Mouse (Mus musculus) neural tube, embryonic 14.5 days (tissue): Measurements from ENCODE around the gene Mllt10. TPM values are rescaled to one million over a fixed set of nuclear protein-coding genes. Genes with fewer than 3 reads are reported as not detected.

ENCODE experiments used
- ATAC-seq: fragments of 200-750 bp; cut with Nextera tagmentation; 2 replicates; pipeline ENCODE4 v1.8.0; 2017; ENCODE audit warnings: low read depth, mild to moderate bottlenecking, moderate TSS enrichment, moderate library complexity
- H3K27ac ChIP-seq: fragments of 300-500 bp; sonication (generic); 2 replicates; pipeline ENCODE4 v1.5.1; 2014; ENCODE audit warnings: low read depth, mild to moderate bottlenecking, control low read depth, low read length, moderate library complexity, mixed read lengths
- H3K27me3 ChIP-seq: fragments of 300-500 bp; sonication (generic); 2 replicates; pipeline ENCODE4 v1.6.1; 2014; ENCODE audit warnings: low read length; ENCODE audit not compliant: control insufficient read depth, insufficient read depth
- H3K36me3 ChIP-seq: fragments of 300-500 bp; sonication (generic); 2 replicates; pipeline ENCODE4 v1.6.1; 2014; ENCODE audit warnings: low read length, mixed read lengths; ENCODE audit not compliant: control insufficient read depth, insufficient read depth
- H3K4me1 ChIP-seq: fragments of 300-500 bp; sonication (generic); 2 replicates; pipeline ENCODE4 v1.6.1; 2014; ENCODE audit warnings: low read length; ENCODE audit not compliant: control insufficient read depth, insufficient read depth
- H3K4me2 ChIP-seq: fragments of 300-500 bp; sonication (generic); 2 replicates; pipeline ENCODE4 v1.6.1; 2014; ENCODE audit warnings: mild to moderate bottlenecking, low read depth, low read length, control low read depth
- H3K4me3 ChIP-seq: fragments of 300-500 bp; sonication (generic); 2 replicates; pipeline ENCODE4 v1.5.1; 2014; ENCODE audit warnings: low read depth, low read length, control low read depth, mixed read lengths
- H3K9ac ChIP-seq: fragments of 300-500 bp; sonication (generic); replicated peaks from 2 replicates; pipeline ENCODE4 v1.6.1; 2014; ENCODE audit warnings: low read depth, mild to moderate bottlenecking, control low read depth, low read length, mixed read lengths
- H3K9me3 ChIP-seq: fragments of 300-500 bp; sonication (generic); 2 replicates; pipeline ENCODE4 v1.6.1; 2016; ENCODE audit warnings: low read length; ENCODE audit not compliant: control insufficient read depth
- WGBS: fragments of 180-500 bp; shearing (Covaris S2); extraction: QIAGEN DNeasy Blood & Tissue Kit; methylation state at CpG from one replicate; pipeline ENCODE4 v1.1.7; 2014; 5-methylcytosine and 5-hydroxymethylcytosine counted together
- polyA plus RNA-seq: library from polyadenylated mRNA; unstranded; fragments of >200 nt; fragmentation: Nextera tagmentation; extraction: Ambion mirVana; gene quantifications from 2 replicates; pipeline ENCODE4 v1.2.1, GENCODE M21; 2014

Mllt10 gene
- polyA plus RNA-seq, 1 experiment from 2014 or later = 34.6 TPM

GRCm38 (mm10) chr2:18181631-18182030 lies 126.6 kb downstream of the Mllt10 start:
- ATAC-seq = no peak
- H3K4me3 ChIP-seq = no peak overlapping the region
- H3K4me2 ChIP-seq = no peak overlapping the region
- 94% methylated on average over 3 of the region's 3 CpGs for WGBS
- H3K36me3 ChIP-seq = peaks cover 3% of the 10 kb centered on the region
- H3K9me3 ChIP-seq = no peaks in the 10 kb centered on the region
- no peak overlapping the region for H3K27ac ChIP-seq
- no peaks in the 10 kb centered on the region for H3K4me1 ChIP-seq
- H3K27me3 ChIP-seq = no peaks in the 10 kb centered on the region
- H3K9ac ChIP-seq = no peak overlapping the region

DNA sequence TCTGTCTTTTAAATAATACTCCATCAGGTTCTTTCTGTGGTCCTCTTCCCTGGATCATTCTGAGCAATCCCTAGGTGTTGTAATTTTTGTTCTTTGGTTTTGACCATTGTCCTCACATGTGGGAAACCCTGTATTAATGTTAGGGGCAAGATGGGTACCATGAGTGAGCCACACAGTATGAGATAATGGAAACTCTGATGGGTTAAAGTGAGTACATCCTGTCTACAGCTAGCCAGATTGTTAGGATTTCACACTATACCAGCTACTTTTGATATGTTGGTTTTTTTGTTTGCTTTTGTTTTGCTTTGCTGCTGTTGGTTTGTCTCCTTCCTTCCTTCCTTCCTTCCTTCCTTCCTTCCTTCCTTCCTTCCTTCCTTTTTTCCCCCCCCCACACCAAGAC lies 128.0 kb downstream of the Mllt10 start:
- Histone ChIP-seq H3K36me3 (peaks cover 8% of the 10 kb centered on the region), H3K27me3 (no peaks in the 10 kb centered on the region), H3K27ac (no peak overlapping the region), H3K4me1 (no peaks in the 10 kb centered on the region), H3K9me3 (no peaks in the 10 kb centered on the region), H3K4me2 (no peak overlapping the region), H3K4me3 (no peak overlapping the region), H3K9ac (no peak overlapping the region)
- ATAC-seq = no peak

- no peak overlapping the region for H3K4me3 ChIP-seq
- H3K9me3 ChIP-seq = no peaks in the 10 kb centered on the region
- H3K9ac ChIP-seq = no peak overlapping the region
- no peak overlapping the region for H3K27ac ChIP-seq
- ATAC-seq = no peak
- no peak overlapping the region for H3K4me2 ChIP-seq
- WGBS = 98% methylated on average over 2 of the region's 2 CpGs
- H3K36me3 ChIP-seq = peaks cover 8% of the 10 kb centered on the region
- H3K27me3 ChIP-seq = no peaks in the 10 kb centered on the region
- H3K4me1 ChIP-seq = no peaks in the 10 kb centered on the region
These were observed 133.3 kb downstream of the Mllt10 start for GRCm38 (mm10) chr2:18188367-18188766.

DNA sequence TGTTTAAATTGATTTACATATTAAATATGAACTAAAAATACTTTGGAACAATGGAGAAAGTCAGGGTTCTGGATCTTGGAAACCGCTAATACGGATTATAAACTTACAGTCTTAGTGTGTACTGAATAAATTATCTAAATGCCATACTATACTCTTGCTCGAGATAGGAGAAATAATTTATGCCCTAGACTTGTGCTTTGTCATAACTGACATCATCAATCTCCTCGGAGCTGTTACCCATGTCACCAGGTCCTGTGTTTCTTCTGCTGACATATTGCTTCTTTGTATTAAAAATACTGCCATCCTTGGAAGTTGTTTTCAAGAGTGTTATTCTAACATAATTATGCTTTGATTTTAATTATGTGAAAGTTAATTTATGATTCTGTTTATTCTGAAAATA lies 140.2 kb downstream of the Mllt10 start:
- Histone ChIP-seq H3K36me3 (0 out of 2 replicates have a peak, but pooled peaks cover 3% of the 10 kb centered on the region), H3K9me3 (no peaks in the 10 kb centered on the region), H3K4me1 (no peaks in the 10 kb centered on the region), H3K27ac (no peak overlapping the region), H3K4me3 (no peak overlapping the region), H3K4me2 (no peak overlapping the region), H3K27me3 (no peaks in the 10 kb centered on the region), H3K9ac (no peak overlapping the region)
- no peak for ATAC-seq
- 77% methylated on average over 4 of the region's 4 CpGs for WGBS

DNA sequence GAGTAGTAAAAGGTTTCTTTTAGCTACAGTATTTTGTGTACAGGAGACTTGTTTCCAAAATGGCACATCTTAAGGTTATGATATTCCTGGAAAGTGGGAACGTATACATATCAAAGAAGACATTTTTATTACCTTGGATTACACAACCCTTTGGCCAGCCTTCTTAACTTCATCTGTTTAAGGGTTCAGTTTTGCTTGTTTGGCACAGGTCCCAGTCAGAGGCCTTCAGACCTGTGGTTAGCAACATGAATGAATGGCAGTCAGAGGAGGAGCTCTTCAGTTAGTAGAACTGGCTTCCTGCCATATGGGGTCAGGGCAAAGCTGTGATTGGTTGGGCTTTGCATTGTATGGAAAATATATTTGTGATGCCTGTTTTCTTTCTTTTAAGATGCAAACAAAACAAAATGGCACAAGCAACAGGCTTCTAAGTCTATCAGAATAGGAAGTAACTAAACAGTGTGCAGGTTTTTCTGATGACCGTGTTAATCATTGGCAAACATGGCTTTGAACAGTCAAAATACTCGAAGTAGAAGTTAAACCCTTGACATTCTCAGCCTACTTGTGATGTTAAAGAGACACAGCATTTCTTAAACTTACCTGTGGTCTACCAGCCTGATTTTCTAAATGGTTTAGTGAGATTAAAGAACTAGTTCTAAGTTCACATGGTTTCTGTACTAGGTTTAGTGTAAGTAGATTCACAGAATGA lies 140.8 kb downstream of the Mllt10 start:
- H3K9ac ChIP-seq = no peak overlapping the region
- H3K36me3 ChIP-seq = 0 out of 2 replicates have a peak, but pooled peaks cover 3% of the 10 kb centered on the region
- no peaks in the 10 kb centered on the region for H3K9me3 ChIP-seq
- H3K4me1 ChIP-seq = no peaks in the 10 kb centered on the region
- H3K27ac ChIP-seq = no peak overlapping the region
- peak; percentile 80 for ATAC-seq
- H3K4me2 ChIP-seq = no peak overlapping the region
- 63% methylated on average over 3 of the region's 3 CpGs for WGBS
- no peak overlapping the region for H3K4me3 ChIP-seq
- H3K27me3 ChIP-seq = no peaks in the 10 kb centered on the region

DNA sequence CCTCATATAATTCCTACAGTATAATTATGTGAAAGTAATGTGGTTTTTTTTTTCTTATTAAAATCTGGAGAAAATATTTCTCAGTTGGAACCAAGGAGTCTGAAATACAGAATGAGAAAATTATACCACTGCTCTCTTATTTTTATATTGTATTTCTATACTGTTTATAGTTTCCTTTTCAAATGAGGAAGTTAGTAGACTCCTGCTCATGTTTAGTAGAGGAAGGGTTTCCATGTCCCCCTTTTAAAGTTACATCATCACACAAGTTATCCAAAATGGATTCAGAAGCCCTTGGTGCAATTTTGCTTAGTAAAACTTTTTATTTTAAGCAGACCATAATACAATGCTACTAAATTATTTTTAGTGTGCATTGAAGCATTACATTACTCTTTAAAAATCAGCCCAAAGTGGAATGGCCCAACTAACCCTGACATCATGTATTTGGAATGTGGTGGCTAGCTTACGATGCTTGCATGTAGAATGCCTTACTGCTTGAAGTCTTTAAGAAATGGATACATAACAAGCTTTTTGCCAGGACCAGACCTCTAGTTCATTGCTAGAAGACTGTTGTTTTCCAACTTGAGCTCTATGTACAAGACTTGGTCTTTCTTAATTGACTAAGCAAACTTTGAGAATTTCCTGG lies 146.9 kb downstream of the Mllt10 start:
- Histone ChIP-seq H3K27ac (no peak overlapping the region), H3K36me3 (peaks cover 15% of the 10 kb centered on the region), H3K4me3 (no peak overlapping the region), H3K9ac (no peak overlapping the region), H3K4me2 (no peak overlapping the region), H3K4me1 (peaks cover 3% of the 10 kb centered on the region; the same call in 1 of the 2 replicates), H3K9me3 (no peaks in the 10 kb centered on the region), H3K27me3 (no peaks in the 10 kb centered on the region)
- no peak for ATAC-seq
- WGBS = 93% methylated on average over 1 of the region's 1 CpGs

GRCm38 (mm10) chr2:18202923-18203322 lies 147.9 kb downstream of the Mllt10 start:
- Histone ChIP-seq H3K4me2 (no peak overlapping the region), H3K4me3 (no peak overlapping the region), H3K9me3 (no peaks in the 10 kb centered on the region), H3K4me1 (peaks cover 4% of the 10 kb centered on the region; the same call in 1 of the 2 replicates), H3K36me3 (peaks cover 13% of the 10 kb centered on the region), H3K27ac (no peak overlapping the region), H3K27me3 (no peaks in the 10 kb centered on the region), H3K9ac (no peak overlapping the region)
- ATAC-seq = no peak
- 97% methylated on average over 4 of the region's 4 CpGs for WGBS

DNA sequence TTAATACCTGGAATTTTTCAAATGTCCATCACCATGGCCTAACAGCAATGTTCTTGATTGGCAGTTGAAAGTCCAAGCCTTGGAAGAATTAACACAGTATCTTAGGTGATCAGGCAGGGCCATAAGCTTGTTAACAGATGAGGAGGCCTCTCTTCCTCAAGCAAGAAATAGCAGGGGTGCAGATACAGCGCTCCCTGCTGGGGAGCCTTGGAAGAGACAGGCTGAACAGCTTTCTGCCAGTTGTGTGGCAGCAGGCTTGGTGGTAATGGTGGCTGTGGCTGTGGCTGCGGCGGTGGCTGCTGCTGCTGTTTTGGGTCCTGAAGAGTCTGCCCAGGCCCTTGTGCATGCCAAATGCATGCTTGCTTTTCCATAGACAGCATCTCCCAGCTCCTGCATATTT lies 150.1 kb downstream of the Mllt10 start:
- Histone ChIP-seq H3K4me2 (no peak overlapping the region), H3K27ac (no peak overlapping the region), H3K9me3 (no peaks in the 10 kb centered on the region), H3K4me3 (no peak overlapping the region), H3K36me3 (peaks cover 22% of the 10 kb centered on the region), H3K4me1 (peaks cover 4% of the 10 kb centered on the region; the same call in 1 of the 2 replicates), H3K9ac (no peak overlapping the region), H3K27me3 (no peaks in the 10 kb centered on the region)
- WGBS = 84% methylated on average over 3 of the region's 3 CpGs
- no peak; the same call in 1 of the 2 replicates for ATAC-seq

DNA sequence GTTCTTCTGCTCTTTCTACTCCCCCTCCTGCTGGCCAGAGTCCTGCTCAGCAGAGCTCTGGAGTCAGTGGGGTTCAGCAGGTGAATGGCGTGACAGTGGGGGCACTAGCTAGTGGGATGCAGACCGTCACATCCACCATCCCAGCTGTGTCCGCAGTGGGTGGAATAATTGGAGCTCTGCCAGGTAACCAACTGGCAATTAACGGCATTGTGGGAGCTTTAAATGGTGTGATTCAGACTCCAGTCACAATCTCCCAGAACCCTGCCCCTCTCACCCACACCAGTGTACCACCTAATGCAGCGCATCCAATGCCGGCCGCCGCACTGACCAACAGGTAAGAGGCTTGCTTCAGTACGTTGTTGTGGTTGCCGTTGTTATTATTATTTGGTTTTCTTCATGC lies 151.8 kb downstream of the Mllt10 start:
- Histone ChIP-seq H3K4me1 (peaks cover 4% of the 10 kb centered on the region; the same call in 1 of the 2 replicates), H3K36me3 (peaks cover 23% of the 10 kb centered on the region), H3K27me3 (no peaks in the 10 kb centered on the region), H3K9ac (no peak overlapping the region), H3K4me3 (no peak overlapping the region), H3K27ac (no peak overlapping the region), H3K4me2 (no peak overlapping the region), H3K9me3 (no peaks in the 10 kb centered on the region)
- peak; percentile 68 for ATAC-seq
- WGBS = 57% methylated on average over 10 of the region's 10 CpGs
